ENCODE assay signal across 8 mouse cellular contexts in the genomic region with DNA sequence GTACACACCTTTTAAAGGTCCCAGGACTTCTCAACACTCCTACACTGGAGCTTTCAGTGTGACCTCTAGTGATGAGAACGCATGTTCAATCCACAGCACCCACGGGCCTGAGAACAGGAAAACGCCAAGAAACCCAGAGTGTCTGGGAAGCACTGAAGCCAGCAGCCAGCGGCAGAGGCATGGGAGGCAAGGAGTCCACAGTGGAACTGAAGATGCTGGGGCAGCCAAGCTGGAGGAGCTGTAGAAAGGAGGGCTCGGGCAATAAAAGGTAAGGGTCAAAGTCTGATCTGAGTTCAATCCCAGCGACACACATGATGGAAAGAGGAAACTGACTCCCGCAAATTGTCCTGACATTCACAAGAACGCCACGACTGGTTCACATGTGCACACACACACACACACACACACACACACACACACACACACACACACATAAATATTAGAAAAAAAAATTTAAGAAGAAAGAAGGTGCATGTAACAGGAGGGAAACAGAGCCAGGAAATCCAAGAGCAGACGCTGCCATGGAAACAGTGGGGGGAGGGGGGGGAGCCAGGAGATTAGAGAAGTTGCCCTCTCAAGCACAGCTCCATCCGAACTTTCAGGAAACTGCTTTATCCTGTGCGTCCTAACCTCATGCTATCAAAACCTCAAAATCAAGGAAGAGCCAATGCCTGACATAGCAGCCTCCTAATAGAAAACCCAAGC. TPM values are rescaled to one million over a fixed set of nuclear protein-coding genes. Genes with fewer than 3 reads are reported as not detected.
DNase-seq lines count a peak whose midpoint lies in the region; ATAC-seq and TF ChIP-seq lines count a peak whose summit lies in the region.

No protein-coding gene starts in this region.

- H3K9ac ChIP-seq in CH12.LX (ENCODE audit: insufficient read depth, low read depth) = peak overlapping the region; percentile 69

- no peak for TF ChIP-seq POLR2A in CH12.LX (IDR thresholded peaks at IDR 0.05; ENCODE audit: low read depth, low read length)

- peaks cover 0 to 45% of the 10 kb centered on the region in 2 experiments; a peak in 2 of 4 replicates for H3K4me1 ChIP-seq in CH12.LX (ENCODE audit: control insufficient read depth in 1 of 2, insufficient read depth in 2 of 2)

- H3K4me2 ChIP-seq in CH12.LX (ENCODE audit: insufficient read depth, low read depth, poor library complexity, severe bottlenecking) = peak overlapping the region; percentile 67

- no peaks in the 10 kb centered on the region for H3K9me3 ChIP-seq in CH12.LX (replicated peaks; ENCODE audit: low read length)

- DNase-seq in CH12.LX (ENCODE audit: extremely low read depth) = no peak
- DNase-seq in adrenal gland, postnatal 25 days = peak; percentile 19
- peak; percentile 29 to 52 for DNase-seq in heart, postnatal 10 days
- peak; percentile 65 for DNase-seq in kidney, postnatal 36 days
- DNase-seq in cerebellum, adult 11-12 months = no peak
- no peak for DNase-seq in urinary bladder, adult 2 months (ENCODE audit: low spot score)
- DNase-seq in cerebellum, postnatal 25 days = no peak

- no peaks in the 10 kb centered on the region for H3K27me3 ChIP-seq in CH12.LX (replicated peaks)

- intact Hi-C loops in heart, postnatal 10 days (cut with DNase I) = loop anchor here (1.0 kb wide), 1 partner anchor 47 kb away; no protein-coding TSS in a partner anchor

- H3K4me3 ChIP-seq in CH12.LX (replicated peaks in 1 of 3; ENCODE audit: low read depth in 2 of 3, low read length in 2 of 3, poor library complexity in 1 of 3) = peak overlapping the region; percentile 57 to 64 (median 60)

- TF ChIP-seq CTCF in CH12.LX (conservative IDR thresholded peaks at IDR 0.05 in 1 of 2, IDR thresholded peaks at IDR 0.05 in 1 of 2; ENCODE audit: low read depth in 2 of 2, low read length in 2 of 2) = no peak

- no peaks in the 10 kb centered on the region for H3K79me2 ChIP-seq in CH12.LX (replicated peaks; ENCODE audit: control insufficient read depth, extremely low read depth, insufficient read depth, poor library complexity, severe bottlenecking)

- no peak for TF ChIP-seq RAD21 in CH12.LX (IDR thresholded peaks at IDR 0.05; ENCODE audit: low read depth, low read length)

- in situ Hi-C loops in CH12.LX (cut with MboI; ENCODE audit: low pct_ligation_motif_present, low pct_unique_long_range_greater_than_20kb, low sequenced_read_pairs) = no loop called here

- H3K36me3 ChIP-seq in CH12.LX (replicated peaks in 1 of 2; ENCODE audit: control insufficient read depth in 1 of 2, insufficient read depth in 1 of 2, low read length in 1 of 2) = no peaks in the 10 kb centered on the region

- no peak for TF ChIP-seq EP300 in CH12.LX (IDR thresholded peaks at IDR 0.05; ENCODE audit: low read length)

- peak; percentile 37 for ATAC-seq in megakaryocyte, adult 5-6 weeks (ENCODE audit: poor library complexity, severe bottlenecking)

- dilution Hi-C loops in CH12.LX (cut with MboI; ENCODE audit: extremely low pct_ligation_motif_present, extremely low pct_unique_long_range_greater_than_20kb, low sequenced_read_pairs) = no loop called here

- no peak overlapping the region for H3K27ac ChIP-seq in CH12.LX (ENCODE audit: insufficient read depth, low read depth)

TF ChIP-seq in CH12.LX, 34 proteins besides CTCF, POLR2A, EP300 and RAD21:
- TF ChIP-seq SIN3A (IDR thresholded peaks at IDR 0.05; ENCODE audit: low read length) (0 out of 2 replicates have a peak, but pooled peaks have one; percentile 27), MAX (IDR thresholded peaks at IDR 0.05; ENCODE audit: low read length) (no peak), ZKSCAN1 (IDR thresholded peaks at IDR 0.05; ENCODE audit: borderline replicate concordance, low read depth, low read length) (no peak), USF1 (IDR thresholded peaks at IDR 0.05; ENCODE audit: low read depth, low read length) (no peak), CHD2 (IDR thresholded peaks at IDR 0.05; ENCODE audit: low read length) (peak; percentile 53; the same call in 1 of the 2 replicates), KAT2A (IDR thresholded peaks at IDR 0.05; ENCODE audit: insufficient replicate concordance, low read length) (0 out of 2 replicates have a peak, but pooled peaks have one; percentile 17), TCF12 (IDR thresholded peaks at IDR 0.05; ENCODE audit: low read depth, low read length) (0 out of 2 replicates have a peak, but pooled peaks have one; percentile 5)

RNA-seq across cellular contexts. Expression of a gene that starts 11.2 kb away (rescaled TPM):
- 698 and 751 TPM in 2 replicates for total RNA-seq in CH12.LX (2012; rRNA removed)
- 1,876 and 2,057 TPM in 2 replicates for total RNA-seq in CH12.LX (2014; rRNA removed)
- polyA plus RNA-seq in CH12.LX (2012; ENCODE audit: insufficient read length, low read depth) = 1,607 and 1,716 TPM in 2 replicates
- 2,613 and 2,647 TPM in 2 replicates for total RNA-seq in adrenal gland, postnatal 25 days (2021)
- total RNA-seq in heart, postnatal 10 days (2021) = 1,000 to 10,000 TPM; 3,104 to 3,215 TPM
- total RNA-seq in megakaryocyte, adult 5-6 weeks (2015) = 5,508 and 5,947 TPM in 2 replicates
- total RNA-seq in megakaryocyte, adult 5-6 weeks (2017) = 1,349 and 1,387 TPM in 2 replicates
- polyA plus RNA-seq in urinary bladder, adult 2 months (2012; rRNA removed) = 2,550 and 3,005 TPM in 2 replicates

RNA-seq across cellular contexts. Expression of a gene that starts 46.9 kb away (rescaled TPM):
- total RNA-seq in CH12.LX (2012; rRNA removed) = 10.7 and 18.2 TPM in 2 replicates
- total RNA-seq in CH12.LX (2014; rRNA removed) = 15.5 and 17.0 TPM in 2 replicates
- 8.3 and 9.6 TPM in 2 replicates for polyA plus RNA-seq in CH12.LX (2012; ENCODE audit: insufficient read length, low read depth)
- 246 and 276 TPM in 2 replicates for total RNA-seq in adrenal gland, postnatal 25 days (2021)
- total RNA-seq in heart, postnatal 10 days (2021) = 10 to 100 TPM; 20.2 to 23.5 TPM
- 19.8 and 21.6 TPM in 2 replicates for total RNA-seq in megakaryocyte, adult 5-6 weeks (2015)
- total RNA-seq in megakaryocyte, adult 5-6 weeks (2017) = 13.0 and 19.9 TPM in 2 replicates
- 7.6 and 8.1 TPM in 2 replicates for polyA plus RNA-seq in urinary bladder, adult 2 months (2012; rRNA removed)

Comparison
In these comparisons a context has a peak if more than half of its experiments do, and no peak if none do; other contexts are left out.
1. DNase-seq: peak in adrenal gland, postnatal 25 days (single experiment), heart, postnatal 10 days (2 of 2) and kidney, postnatal 36 days (2 of 2); none in CH12.LX (single experiment), cerebellum, adult 11-12 months (single experiment), urinary bladder, adult 2 months (single experiment) and cerebellum, postnatal 25 days (0 of 2).
2. RNA of a gene that starts 46.9 kb away (total RNA-seq): 246 to 276 TPM in adrenal gland, postnatal 25 days; 20.2 to 23.5 TPM in heart, postnatal 10 days, 13.0 to 21.6 TPM in megakaryocyte, adult 5-6 weeks and 10.7 to 18.2 TPM in CH12.LX; every median in the first group is over 10 times any median in the second.